Mouse (Mus musculus) embryonic stem cell, embryonic (primary cell): ENCODE results near the gene Prrt2.

Experiments used
- CTCF ChIA-PET, 4 experiments: fragments of 300-600 bp in 2 of 4; fragments of 350-600 bp in 2 of 4; sonication (Branson Sonifier 250); formaldehyde crosslinking; loops; one replicate each; lab custom pipeline; 2022; ENCODE audit warnings: inconsistent platforms in 2 of 4; lab: Charles Lee
- POLR2A ChIA-PET, 4 experiments: fragments of 300-600 bp in 2 of 4; fragments of 350-600 bp in 2 of 4; sonication (Branson Sonifier 250); formaldehyde crosslinking; loops; one replicate each; lab custom pipeline; 2022; ENCODE audit warnings: antibody characterized with exemption in 4 of 4, inconsistent platforms in 1 of 4; lab: Charles Lee

Gene Prrt2

DNA sequence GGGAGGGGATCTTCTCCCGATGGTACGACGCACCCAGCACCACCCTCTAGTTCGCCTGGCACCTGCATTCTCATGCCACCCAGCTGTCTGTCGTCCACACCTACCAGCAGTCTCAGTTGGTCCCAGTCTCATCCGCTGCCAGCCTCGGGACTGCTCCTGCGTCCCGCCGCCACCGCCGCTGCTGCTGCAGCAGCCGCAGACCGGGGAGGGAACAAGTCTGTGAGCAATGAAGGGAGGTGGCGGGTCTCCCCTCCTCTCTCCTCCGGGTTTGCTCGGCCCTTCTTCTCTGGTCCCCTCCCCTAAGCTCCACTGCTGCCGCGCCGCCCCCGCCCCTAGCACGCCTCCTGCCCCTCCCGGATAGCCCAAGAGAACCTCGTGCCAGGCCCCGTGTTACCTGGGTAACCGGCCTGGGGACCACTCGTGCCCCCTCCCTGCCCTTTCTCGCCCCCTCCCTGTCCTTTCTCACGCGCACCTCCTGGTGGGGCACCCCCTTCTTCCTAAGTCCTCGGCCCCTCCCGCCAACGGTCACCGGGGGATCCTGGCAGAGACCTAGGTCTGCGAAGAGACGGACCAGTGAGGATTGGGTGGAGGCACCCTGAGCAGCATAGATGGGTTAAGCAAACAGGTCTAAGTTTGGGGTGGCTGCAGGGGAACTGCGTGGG is at the start of gene Prrt2, which contains the start of gene Gm42742:
Gene Prrt2 (minus strand): TSS at position 311 of the 662 bp plus-strand sequence.
Gene Gm42742 (minus strand): TSS at position 197 of the 662 bp plus-strand sequence.
- POLR2A ChIA-PET: interaction anchor here in 3 of 4 experiments (0.7 to 7.5 kb wide), 22 partner anchors 8 to 235 kb away, joined by 3 to 280 read pairs (median 4); partner anchors contain the start of genes AI467606 (in 1 of the 3), Cd2bp2 (in 1 of the 3), Fam57b (in 1 of the 3) and Hirip3 (in 1 of the 3)
- CTCF ChIA-PET: interaction anchor here in 1 of 4 experiments (0.5 to 1.6 kb wide), 3 partner anchors 12 to 329 kb away, joined by 3 read pairs; no protein-coding TSS in a partner anchor

- POLR2A ChIA-PET: interaction anchor here in 1 of 4 experiments (0.6 kb wide), 1 partner anchor 404 kb away, joined by 4 read pairs; no protein-coding TSS in a partner anchor
- CTCF ChIA-PET: interaction anchor here in 1 of 4 experiments (0.9 kb wide), 1 partner anchor 37 kb away, joined by 3 read pairs; no protein-coding TSS in a partner anchor
These were observed 45.3 kb upstream of the Prrt2 start for GRCm38 (mm10) chr7:127066317-127066716.

GRCm38 (mm10) chr7:127065538-127065937 is 44.5 kb upstream of the Prrt2 start:
- ChIA-PET POLR2A (interaction anchor here in 1 of 4 experiments (0.6 kb wide), 1 partner anchor 405 kb away, joined by 4 read pairs; no protein-coding TSS in a partner anchor), CTCF (interaction anchor here in 3 of 4 experiments (0.5 to 0.9 kb wide), 4 partner anchors 38 to 127 kb away, joined by 3 to 4 read pairs (median 4); no protein-coding TSS in a partner anchor)

GRCm38 (mm10) chr7:127055026-127055585 is 34.1 kb upstream of the Prrt2 start:
- POLR2A ChIA-PET: interaction anchor here in 1 of 4 experiments (1.5 kb wide), 1 partner anchor 13 kb away, joined by 5 read pairs; no protein-coding TSS in a partner anchor
- CTCF ChIA-PET: no interaction called here

DNA sequence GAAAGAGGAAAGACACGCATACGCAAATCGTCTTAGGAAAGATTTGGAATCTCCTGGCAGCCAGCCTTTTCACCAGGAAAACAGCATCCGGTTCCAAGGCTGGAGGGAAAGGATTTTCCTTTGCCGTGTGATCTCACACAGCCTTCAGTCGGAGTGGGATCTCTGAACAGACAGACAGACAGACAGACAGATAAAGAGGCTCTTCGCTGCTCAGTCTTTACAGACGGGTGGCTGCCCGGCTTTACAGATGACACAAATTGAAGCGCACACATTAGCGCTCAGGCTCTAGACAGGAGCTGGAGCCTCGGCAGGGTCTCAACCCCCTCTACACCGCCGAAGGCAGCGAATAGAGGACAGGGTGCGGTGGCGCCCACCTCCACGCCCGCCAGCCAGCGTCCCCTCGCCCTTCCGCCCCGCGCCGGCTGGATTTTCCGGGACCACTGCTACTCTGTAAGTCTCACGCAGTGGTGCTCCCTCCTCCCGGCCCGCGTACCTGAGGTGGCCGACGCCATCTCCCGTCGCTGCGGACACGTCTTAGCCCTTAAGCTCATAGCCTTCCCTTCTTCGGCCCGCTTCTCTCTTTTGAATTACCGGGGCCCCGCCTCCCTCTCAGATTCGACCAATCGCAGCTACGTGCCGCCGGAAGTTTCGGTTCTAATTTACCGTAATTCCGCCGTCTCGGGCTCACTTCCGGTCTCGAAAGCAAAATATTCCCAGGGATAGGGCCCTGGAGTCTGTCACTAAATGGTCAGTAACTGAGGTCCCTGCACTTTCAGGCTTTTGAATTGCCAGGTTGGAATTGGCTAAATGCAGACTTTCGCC is 21.1 kb upstream of the Prrt2 start, which contains the start of gene Kif22:
Gene Kif22 (minus strand): TSS at position 621 of the 822 bp plus-strand sequence.
- ChIA-PET POLR2A (interaction anchor here (0.6 to 5.8 kb wide), 45 partner anchors 9 to 1511 kb away, joined by 3 to 69 read pairs (median 3); partner anchors contain the start of genes Maz (in 3 of the 4), Pagr1a (in 3 of the 4), Hirip3 (in 2 of the 4) and Ino80e (in 2 of the 4)), CTCF (interaction anchor here in 3 of 4 experiments (0.5 to 1.5 kb wide), 12 partner anchors 14 to 262 kb away, joined by 3 to 7 read pairs (median 4); partner anchors contain the start of genes Pagr1a (in 2 of the 3) and Pagr1b (in 1 of the 3))

- ChIA-PET POLR2A (interaction anchor here in 2 of 4 experiments (0.7 to 8.4 kb wide), 9 partner anchors 9 to 220 kb away, joined by 3 to 69 read pairs (median 6); partner anchors contain the start of genes Gm42742 (in 2 of the 2), Kif22 (in 2 of the 2), Pagr1a (in 2 of the 2) and Prrt2 (in 2 of the 2)), CTCF (interaction anchor here in 2 of 4 experiments (1.0 to 1.6 kb wide), 2 partner anchors 14 kb away, joined by 3 to 6 read pairs; partner anchors contain the start of genes Pagr1a (in 2 of the 2) and Pagr1b (in 1 of the 2))
These were observed 10.2 kb upstream of the Prrt2 start for GRCm38 (mm10) chr7:127031244-127031643.

DNA sequence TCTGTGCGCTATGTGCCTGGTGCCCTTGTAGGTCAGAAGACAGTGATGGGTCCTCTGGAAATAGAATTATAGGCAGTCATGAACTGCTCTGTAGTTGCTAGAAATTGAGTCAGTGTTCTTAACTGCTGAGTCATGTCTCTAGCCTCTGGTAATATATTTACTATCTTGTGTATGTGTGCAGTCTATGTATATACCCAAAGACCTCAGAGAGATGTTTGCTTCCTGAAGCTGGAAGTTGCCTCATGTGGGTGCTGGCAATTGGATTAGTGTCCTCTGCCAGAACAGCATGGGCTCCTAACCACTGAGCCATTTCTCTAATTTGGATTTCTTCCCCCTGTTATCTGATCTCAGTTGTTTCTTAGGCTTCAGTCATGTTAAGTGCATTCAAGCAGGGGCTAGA is 9.2 kb upstream of the Prrt2 start:
- CTCF ChIA-PET: no interaction called here
- POLR2A ChIA-PET: interaction anchor here in 2 of 4 experiments (1.2 to 8.4 kb wide), 6 partner anchors 9 to 16 kb away, joined by 3 to 69 read pairs (median 8); partner anchors contain the start of genes Kif22 (in 2 of the 2), Gm42742 (in 1 of the 2), Mvp (in 1 of the 2) and Pagr1a (in 1 of the 2)

DNA sequence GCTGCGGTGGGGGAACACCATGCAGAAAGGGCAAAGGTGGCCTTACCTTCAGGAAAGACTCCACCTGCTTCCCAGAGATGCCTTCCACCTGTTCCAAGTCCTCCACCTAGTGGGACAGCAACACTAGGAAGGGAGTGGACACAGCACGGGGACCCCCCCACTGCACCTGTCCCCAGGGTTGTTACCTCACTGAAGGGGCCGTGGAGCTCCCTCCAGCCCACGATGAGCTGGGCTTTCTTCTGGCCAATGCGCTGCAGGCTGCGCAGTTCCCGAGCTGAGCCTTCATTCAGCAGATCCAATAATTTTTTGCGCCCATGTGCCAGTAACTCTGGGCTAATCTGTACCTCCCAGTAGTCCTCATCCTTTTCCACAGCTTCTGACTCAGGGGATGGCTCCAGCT is 6.9 kb upstream of the Prrt2 start:
- ChIA-PET CTCF (interaction anchor here in 3 of 4 experiments (0.6 to 4.5 kb wide), 11 partner anchors 11 to 90 kb away, joined by 3 to 44 read pairs (median 5); partner anchors contain the start of genes Pagr1a (in 3 of the 3), Pagr1b (in 3 of the 3) and Kif22 (in 1 of the 3)), POLR2A (interaction anchor here (0.6 to 8.4 kb wide), 60 partner anchors 8 to 749 kb away, joined by 3 to 280 read pairs (median 4); partner anchors contain the start of genes Pagr1a (in 4 of the 4), Pagr1b (in 4 of the 4), Kif22 (in 3 of the 4) and Mvp (in 3 of the 4))

- CTCF ChIA-PET: interaction anchor here (0.5 to 4.5 kb wide), 17 partner anchors 10 to 640 kb away, joined by 3 to 44 read pairs (median 5); partner anchors contain the start of genes Pagr1a (in 4 of the 4), Pagr1b (in 3 of the 4) and Kif22 (in 1 of the 4)
- POLR2A ChIA-PET: interaction anchor here (0.5 to 8.4 kb wide), 95 partner anchors 9 to 750 kb away, joined by 3 to 280 read pairs (median 4); partner anchors contain the start of genes Pagr1a (in 4 of the 4), Pagr1b (in 4 of the 4), Kif22 (in 3 of the 4) and Mvp (in 3 of the 4)
These were observed 6.1 kb upstream of the Prrt2 start, which contains the start of gene Maz for GRCm38 (mm10) chr7:127026984-127027726. Gene Maz, minus strand, starts transcription at chr7:127027037.

DNA sequence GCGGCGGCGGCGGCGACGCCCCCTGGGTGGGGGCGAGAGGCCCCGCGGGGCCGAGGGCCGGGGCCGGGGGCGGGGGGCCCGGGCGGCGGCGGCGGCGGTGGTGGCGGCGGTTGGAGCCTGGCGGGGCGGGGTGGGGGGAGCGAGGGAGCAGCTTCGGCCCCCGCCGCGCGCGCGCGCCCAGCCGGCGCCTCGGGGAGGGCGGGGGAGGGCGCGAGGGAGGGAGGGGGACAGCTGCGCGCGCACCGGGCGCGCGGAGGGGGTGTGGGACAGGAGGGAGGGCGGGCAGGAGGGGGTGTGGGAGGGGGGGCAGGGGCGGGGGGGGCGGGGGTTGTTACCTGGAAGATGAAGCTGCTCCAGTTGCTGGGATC is 5.6 kb upstream of the Prrt2 start:
- POLR2A ChIA-PET: interaction anchor here (0.5 to 8.4 kb wide), 82 partner anchors 9 to 1699 kb away, joined by 3 to 280 read pairs (median 4); partner anchors contain the start of genes Mvp (in 4 of the 4), Pagr1a (in 4 of the 4), Pagr1b (in 4 of the 4) and Ino80e (in 3 of the 4)
- CTCF ChIA-PET: interaction anchor here (0.5 to 4.5 kb wide), 11 partner anchors 10 to 639 kb away, joined by 3 to 44 read pairs (median 6); partner anchors contain the start of genes Pagr1a (in 4 of the 4), Pagr1b (in 3 of the 4), Kif22 (in 1 of the 4) and Zfp747 (in 1 of the 4)

- POLR2A ChIA-PET: interaction anchor here (0.5 to 8.4 kb wide), 59 partner anchors 9 to 1700 kb away, joined by 3 to 280 read pairs (median 5); partner anchors contain the start of genes Pagr1a (in 4 of the 4), Pagr1b (in 4 of the 4), Ino80e (in 3 of the 4) and Kif22 (in 3 of the 4)
- CTCF ChIA-PET: interaction anchor here (0.6 to 4.5 kb wide), 6 partner anchors 9 to 350 kb away, joined by 4 to 44 read pairs (median 7); partner anchors contain the start of genes Pagr1a (in 4 of the 4), Pagr1b (in 3 of the 4), Kif22 (in 1 of the 4) and Zfp747 (in 1 of the 4)
These were observed 5.2 kb upstream of the Prrt2 start for GRCm38 (mm10) chr7:127026161-127026600.

DNA sequence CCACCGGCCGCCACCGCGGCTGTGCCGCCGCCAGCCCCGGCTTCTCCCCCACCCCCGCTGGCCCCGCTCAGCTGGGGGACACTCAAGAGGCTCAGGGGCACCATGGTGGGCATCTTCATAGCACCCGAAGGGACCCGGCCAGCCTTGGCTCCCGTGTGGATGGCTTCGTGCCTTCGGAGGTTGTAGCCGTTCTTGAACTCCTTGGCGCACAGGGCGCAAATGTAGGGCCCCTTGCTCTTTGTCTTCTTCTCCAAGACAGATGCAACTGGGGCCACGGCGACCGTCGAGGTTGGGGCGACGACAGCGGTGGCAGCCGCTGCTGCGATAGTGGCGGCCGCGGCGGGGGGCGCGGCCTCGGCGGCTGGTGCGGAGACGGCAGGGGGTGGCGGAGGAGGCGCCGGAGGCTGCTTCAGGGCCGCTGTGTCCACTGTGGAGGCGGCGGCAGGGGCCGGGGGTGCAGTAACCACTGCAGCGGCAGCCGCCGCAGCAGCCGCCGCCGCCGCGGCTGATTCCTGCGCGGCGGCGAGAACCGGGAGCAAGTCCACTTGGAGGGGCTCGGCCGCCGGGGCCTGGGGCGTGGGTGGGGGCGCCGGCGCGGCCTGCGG is 4.6 kb upstream of the Prrt2 start:
- ChIA-PET POLR2A (interaction anchor here (0.5 to 8.4 kb wide), 44 partner anchors 8 to 523 kb away, joined by 3 to 280 read pairs (median 6); partner anchors contain the start of genes Pagr1a (in 4 of the 4), Pagr1b (in 4 of the 4), Kif22 (in 3 of the 4) and Mvp (in 3 of the 4)), CTCF (interaction anchor here (0.6 to 4.5 kb wide), 5 partner anchors 9 to 208 kb away, joined by 3 to 44 read pairs (median 7); partner anchors contain the start of genes Pagr1a (in 4 of the 4) and Pagr1b (in 3 of the 4))

GRCm38 (mm10) chr7:127024755-127025555 is 3.9 kb upstream of the Prrt2 start:
- POLR2A ChIA-PET: interaction anchor here (0.5 to 7.5 kb wide), 45 partner anchors 8 to 631 kb away, joined by 3 to 280 read pairs (median 5); partner anchors contain the start of genes Pagr1a (in 4 of the 4), Pagr1b (in 4 of the 4), Fam57b (in 3 of the 4) and Kif22 (in 3 of the 4)
- CTCF ChIA-PET: interaction anchor here (0.6 to 4.5 kb wide), 7 partner anchors 8 to 209 kb away, joined by 3 to 44 read pairs (median 7); partner anchors contain the start of genes Pagr1a (in 4 of the 4) and Pagr1b (in 3 of the 4)
